ENCODE assay signal across 26 mouse cellular contexts in the genomic region with DNA sequence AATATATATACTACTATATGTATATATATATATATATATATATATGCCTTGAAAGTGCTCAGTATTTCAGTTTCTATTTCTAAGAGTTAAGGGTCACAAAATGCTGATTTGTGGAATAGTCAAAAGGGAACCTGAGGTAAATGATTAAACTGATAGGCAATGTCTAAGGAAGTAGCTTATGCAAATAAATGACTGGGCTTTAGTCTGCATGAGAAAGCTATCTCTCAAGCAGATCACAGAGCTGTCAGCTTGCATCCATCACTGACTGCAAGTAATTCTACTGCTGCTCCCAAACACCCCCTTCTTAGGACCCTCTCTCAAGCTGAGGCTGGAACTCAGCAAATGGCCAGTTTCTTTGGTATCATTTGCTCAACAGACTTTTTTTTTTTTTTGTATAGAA.
DNase-seq lines count a peak whose midpoint lies in the region; ATAC-seq and TF ChIP-seq lines count a peak whose summit lies in the region.
"Had no signal": no experiment of that assay in that cellular context is flagged by ENCODE, and none has a peak within 500 bp of the region (broad histone marks: within the 10 kb centered on the region; RNA-seq: fewer than 3 reads in every experiment).

No protein-coding gene starts in this region.

- H3K27ac ChIP-seq in liver, postnatal 0 days (ENCODE audit: low read depth), result no peak overlapping the region
- H3K27ac ChIP-seq in cerebellum, adult 2 months (ENCODE audit: insufficient read depth, low read length), result no peak overlapping the region
- H3K27ac ChIP-seq: embryonic facial prominence, embryonic 12.5 days; embryonic facial prominence, embryonic 15.5 days; heart, embryonic 15.5 days; hindbrain, embryonic 10.5 days; hindbrain, embryonic 13.5 days had no signal

- TF ChIP-seq EP300 in liver, postnatal 0 days (IDR thresholded peaks at IDR 0.05; ENCODE audit: low read depth), result no peak

- H3K4me3 ChIP-seq in liver, postnatal 0 days (ENCODE audit: low read depth, low read length), result no peak overlapping the region
- H3K4me3 ChIP-seq in cerebellum, adult 2 months (replicated peaks; ENCODE audit: insufficient read depth, low read depth, low read length), result no peak overlapping the region
- H3K4me3 ChIP-seq: embryonic facial prominence, embryonic 12.5 days; embryonic facial prominence, embryonic 15.5 days; heart, embryonic 12.5 days; heart, embryonic 15.5 days; hindbrain, embryonic 10.5 days; hindbrain, embryonic 13.5 days had no signal

- H3K9ac ChIP-seq in liver, postnatal 0 days (replicated peaks), result no peak overlapping the region
- H3K9ac ChIP-seq: embryonic facial prominence, embryonic 12.5 days; embryonic facial prominence, embryonic 15.5 days; heart, embryonic 12.5 days; heart, embryonic 15.5 days; hindbrain, embryonic 13.5 days had no signal

- no peak for TF ChIP-seq CTCF in liver, postnatal 0 days (IDR thresholded peaks at IDR 0.05; ENCODE audit: low read depth)
- no peak for TF ChIP-seq CTCF in cerebellum, adult 2 months (IDR thresholded peaks at IDR 0.05; ENCODE audit: borderline replicate concordance, insufficient read depth, low read depth, low read length)

- no peak overlapping the region for H3K4me2 ChIP-seq in liver, postnatal 0 days (ENCODE audit: low read depth, low read length)
- H3K4me2 ChIP-seq: embryonic facial prominence, embryonic 12.5 days; embryonic facial prominence, embryonic 15.5 days; heart, embryonic 12.5 days; heart, embryonic 15.5 days; hindbrain, embryonic 13.5 days had no signal

- H3K27me3 ChIP-seq in liver, postnatal 0 days (ENCODE audit: insufficient read depth, low read length), result no peaks in the 10 kb centered on the region
- no peaks in the 10 kb centered on the region for H3K27me3 ChIP-seq in cerebellum, adult 2 months (ENCODE audit: control insufficient read depth, insufficient read depth, low read length)
- H3K27me3 ChIP-seq: embryonic facial prominence, embryonic 12.5 days; embryonic facial prominence, embryonic 15.5 days; heart, embryonic 12.5 days; heart, embryonic 15.5 days had no signal

- H3K9me3 ChIP-seq in liver, postnatal 0 days (ENCODE audit: low read length), result 0 out of 2 replicates have a peak, but pooled peaks cover 3% of the 10 kb centered on the region
- H3K9me3 ChIP-seq: embryonic facial prominence, embryonic 12.5 days; embryonic facial prominence, embryonic 15.5 days; heart, embryonic 15.5 days had no signal

- H3K4me1 ChIP-seq in liver, postnatal 0 days (ENCODE audit: insufficient read depth), result peaks cover 8% of the 10 kb centered on the region
- no peaks in the 10 kb centered on the region for H3K4me1 ChIP-seq in cerebellum, adult 2 months (ENCODE audit: control insufficient read depth, insufficient read depth, low read length)
- H3K4me1 ChIP-seq: embryonic facial prominence, embryonic 12.5 days; embryonic facial prominence, embryonic 15.5 days; heart, embryonic 12.5 days; heart, embryonic 15.5 days; hindbrain, embryonic 10.5 days had no signal

- DNase-seq in heart, adult 11 months, result peak; percentile 6
- no peak for DNase-seq in heart, adult 18-20 months
- peak; percentile 20 for DNase-seq in retina, postnatal 1 day
- no peak for DNase-seq in retina, embryonic 14.5 days (ENCODE audit: low spot score)
- peak; percentile 55 for DNase-seq in induced T-regulatory cell, adult 2 months (ENCODE audit: low read depth)
- no peak for DNase-seq in liver, postnatal 0 days
- no peak for DNase-seq in cerebellum, adult 2 months
- DNase-seq: adrenal gland, postnatal 10 days; adrenal gland, postnatal 36 days; cerebellum, adult 18-20 months; cerebellum, adult 9-11 months; cerebellum, postnatal 25 days; gastrocnemius, postnatal 10 days; gastrocnemius, postnatal 36 days; heart, postnatal 10 days; heart, postnatal 36 days had no signal

- no peak for TF ChIP-seq POLR2A in cerebellum, adult 2 months (IDR thresholded peaks at IDR 0.05; ENCODE audit: borderline replicate concordance, insufficient read depth, low read length)

- no peaks in the 10 kb centered on the region for H3K36me3 ChIP-seq in liver, postnatal 0 days (replicated peaks; ENCODE audit: insufficient read depth, low read length)
- H3K36me3 ChIP-seq: embryonic facial prominence, embryonic 12.5 days; embryonic facial prominence, embryonic 15.5 days; heart, embryonic 12.5 days; heart, embryonic 15.5 days; hindbrain, embryonic 10.5 days; hindbrain, embryonic 13.5 days had no signal

- no peak for ATAC-seq in liver, postnatal 0 days
- ATAC-seq: forebrain, embryonic 14.5 days; hindbrain, embryonic 16.5 days; inflammation-experienced regulatory T-cells, adult 6 months; Patski had no signal

Comparison
In these comparisons a context has a peak if more than half of its experiments do, and no peak if none do; other contexts are left out.
1. DNase-seq: peak in heart, adult 11 months (single experiment), retina, postnatal 1 day (single experiment) and induced T-regulatory cell, adult 2 months (single experiment); none in heart, adult 18-20 months (0 of 2), retina, embryonic 14.5 days (single experiment), liver, postnatal 0 days (single experiment) and cerebellum, adult 2 months (0 of 2).